Mouse (Mus musculus) CH12.LX (cell line): ENCODE measurements around the gene Mnd1. TPM values are rescaled to one million over a fixed set of nuclear protein-coding genes. Genes with fewer than 3 reads are reported as not detected.

ENCODE experiments used
- DNase-seq: peaks from one replicate; pipeline ENCODE4 v3.0.0-alpha.2; 2013; ENCODE audit errors: extremely low read depth
- H3K27ac ChIP-seq: 2 replicates; pipeline ENCODE4 v1.5.1; 2012; ENCODE audit warnings: low read depth, mild to moderate bottlenecking, control low read depth, moderate library complexity; ENCODE audit not compliant: insufficient read depth
- H3K27me3 ChIP-seq: replicated peaks from 2 replicates; pipeline ENCODE3; 2012; ENCODE audit warnings: inconsistent platforms
- H3K36me3 ChIP-seq, 2 experiments: replicated peaks in 1 of 2; 2 replicates each; pipeline versions ENCODE3 to v1.6.1; 2012; ENCODE audit warnings: inconsistent platforms in 1 of 2, low read length in 1 of 2, mild to moderate bottlenecking in 1 of 2, mixed read lengths in 1 of 2, moderate library complexity in 1 of 2; ENCODE audit not compliant: control insufficient read depth in 1 of 2, insufficient read depth in 1 of 2
- H3K4me1 ChIP-seq, 2 experiments: 2 replicates each; pipeline ENCODE4 v1.6.1; 2012; ENCODE audit warnings: inconsistent platforms in 1 of 2, moderate library complexity in 1 of 2; ENCODE audit not compliant: insufficient read depth in 2 of 2, control insufficient read depth in 1 of 2
- H3K4me2 ChIP-seq: 2 replicates; pipeline ENCODE4 v1.6.1; 2012; ENCODE audit warnings: low read depth, mild to moderate bottlenecking, control low read depth; ENCODE audit not compliant: poor library complexity, insufficient read depth, severe bottlenecking
- H3K4me3 ChIP-seq, 3 experiments: fragments of 150-350 bp in 1 of 3; sonication (generic) in 1 of 3; replicated peaks in 1 of 3; 2 replicates each; pipeline versions ENCODE3 to v1.5.1; 2011 to 2012; ENCODE audit warnings: low read depth in 2 of 3, low read length in 2 of 3, mild to moderate bottlenecking in 2 of 3, moderate library complexity in 2 of 3, control low read depth in 1 of 3, improper control_type of control experiment in 1 of 3, inconsistent platforms in 1 of 3, mixed read lengths in 1 of 3; ENCODE audit not compliant: poor library complexity in 1 of 3
- H3K79me2 ChIP-seq: replicated peaks from 2 replicates; pipeline ENCODE4 v1.6.1; 2012; ENCODE audit warnings: mild to moderate bottlenecking, moderate library complexity; ENCODE audit not compliant: control insufficient read depth, poor library complexity, insufficient read depth, severe bottlenecking; ENCODE audit errors: extremely low read depth
- H3K9ac ChIP-seq: 2 replicates; pipeline ENCODE4 v1.6.1; 2012; ENCODE audit warnings: low read depth, mild to moderate bottlenecking, control low read depth, moderate library complexity; ENCODE audit not compliant: insufficient read depth
- H3K9me3 ChIP-seq: replicated peaks from 2 replicates; pipeline ENCODE3; 2012; ENCODE audit warnings: low read length, inconsistent platforms, mixed read lengths
- CHD2 ChIP-seq: IDR thresholded peaks from 2 replicates; pipeline ENCODE4 v1.6.1; 2011; ENCODE audit warnings: low read length, improper control_type of control experiment
- CTCF ChIP-seq, 2 experiments: IDR thresholded peaks in 1 of 2; conservative IDR thresholded peaks in 1 of 2; 2 replicates each; pipeline ENCODE4 v1.5.1; 2011 to 2012; ENCODE audit warnings: low read depth in 2 of 2, low read length in 2 of 2, improper control_type of control experiment in 1 of 2, inconsistent platforms in 1 of 2, mild to moderate bottlenecking in 1 of 2, moderate library complexity in 1 of 2
- ELF1 ChIP-seq: IDR thresholded peaks from 2 replicates; pipeline ENCODE4 v1.6.1; 2014; ENCODE audit warnings: low read depth, mild to moderate bottlenecking, inconsistent platforms, low read length, improper control_type of control experiment
- ETS1 ChIP-seq: conservative IDR thresholded peaks from 2 replicates; pipeline ENCODE4 v1.6.1; 2012; ENCODE audit warnings: low read depth, mild to moderate bottlenecking, inconsistent platforms, low read length, improper control_type of control experiment, moderate library complexity
- GABPA ChIP-seq: IDR thresholded peaks from 2 replicates; pipeline ENCODE4 v1.6.1; 2012; ENCODE audit warnings: low read depth, low read length, improper control_type of control experiment, inconsistent platforms; ENCODE audit not compliant: insufficient replicate concordance
- HCFC1 ChIP-seq: IDR thresholded peaks from 2 replicates; pipeline ENCODE4 v1.6.1; 2012; ENCODE audit warnings: low read depth, mild to moderate bottlenecking, inconsistent platforms, low read length, improper control_type of control experiment
- JUN ChIP-seq: IDR thresholded peaks from 2 replicates; pipeline ENCODE4 v1.6.1; 2011; ENCODE audit warnings: low read depth, mild to moderate bottlenecking, low read length, improper control_type of control experiment, moderate library complexity; ENCODE audit not compliant: insufficient read depth
- JUND ChIP-seq: conservative IDR thresholded peaks from 2 replicates; pipeline ENCODE4 v1.6.1; 2011; ENCODE audit warnings: low read depth, low read length, improper control_type of control experiment
- KAT2A ChIP-seq: IDR thresholded peaks from 2 replicates; pipeline ENCODE4 v1.6.1; 2012; ENCODE audit warnings: low read length, improper control_type of control experiment, inconsistent platforms; ENCODE audit not compliant: insufficient replicate concordance
- MAFK ChIP-seq: IDR thresholded peaks from 2 replicates; pipeline ENCODE4 v1.6.1; 2011; ENCODE audit warnings: low read length, improper control_type of control experiment; ENCODE audit not compliant: insufficient replicate concordance
- MAZ ChIP-seq: IDR thresholded peaks from 2 replicates; pipeline ENCODE4 v1.6.1; 2012; ENCODE audit warnings: low read depth, mild to moderate bottlenecking, inconsistent platforms, low read length, improper control_type of control experiment, moderate library complexity
- MEF2A ChIP-seq: IDR thresholded peaks from 2 replicates; pipeline ENCODE4 v1.6.1; 2014; ENCODE audit warnings: low read depth, mild to moderate bottlenecking, inconsistent platforms, low read length, improper control_type of control experiment, borderline replicate concordance
- MXI1 ChIP-seq: IDR thresholded peaks from 2 replicates; pipeline ENCODE4 v1.6.1; 2011; ENCODE audit warnings: mild to moderate bottlenecking, low read depth, low read length, improper control_type of control experiment
- MYC ChIP-seq: IDR thresholded peaks from 2 replicates; pipeline ENCODE4 v1.6.1; 2011; ENCODE audit warnings: low read depth, mild to moderate bottlenecking, improper control_type of control experiment, low read length
- NELFE ChIP-seq: IDR thresholded peaks from 2 replicates; pipeline ENCODE4 v1.6.1; 2011; ENCODE audit warnings: low read depth, low read length, improper control_type of control experiment
- NRF1 ChIP-seq: IDR thresholded peaks from 2 replicates; pipeline ENCODE4 v1.6.1; 2014; ENCODE audit warnings: low read depth, mild to moderate bottlenecking, inconsistent platforms, low read length, improper control_type of control experiment, moderate library complexity
- POLR2AphosphoS2 ChIP-seq: IDR thresholded peaks from 2 replicates; pipeline ENCODE4 v1.6.1; 2011; ENCODE audit warnings: low read depth, low read length, improper control_type of control experiment
- SIN3A ChIP-seq: IDR thresholded peaks from 2 replicates; pipeline ENCODE4 v1.6.1; 2012; ENCODE audit warnings: low read length, improper control_type of control experiment, inconsistent platforms
- UBTF ChIP-seq: IDR thresholded peaks from 2 replicates; pipeline ENCODE4 v1.6.1; 2012; ENCODE audit warnings: low read depth, mild to moderate bottlenecking, inconsistent platforms, low read length, improper control_type of control experiment, moderate library complexity
- USF1 ChIP-seq: IDR thresholded peaks from 2 replicates; pipeline ENCODE4 v1.6.1; 2014; ENCODE audit warnings: low read depth, mild to moderate bottlenecking, inconsistent platforms, low read length, improper control_type of control experiment
- USF2 ChIP-seq: conservative IDR thresholded peaks from 2 replicates; pipeline ENCODE4 v1.6.1; 2011; ENCODE audit warnings: low read depth, low read length, improper control_type of control experiment
- ZC3H11A ChIP-seq: IDR thresholded peaks from 2 replicates; pipeline ENCODE4 v1.6.1; 2012; ENCODE audit warnings: low read depth, mild to moderate bottlenecking, inconsistent platforms, low read length, improper control_type of control experiment
- dilution Hi-C: fragments of 300-500 bp; cut with MboI; formaldehyde crosslinking; loops from 2 replicates; pipeline ENCODE4 v1.14.3; 2020; ENCODE audit warnings: low sequenced_read_pairs; ENCODE audit not compliant: extremely low pct_unique_long_range_greater_than_20kb, extremely low pct_ligation_motif_present
- in situ Hi-C: fragments of 300-500 bp; cut with MboI; formaldehyde crosslinking; loops from 3 replicates; pipeline ENCODE4 v1.14.3; 2019; ENCODE audit warnings: low sequenced_read_pairs, low pct_ligation_motif_present, low pct_unique_long_range_greater_than_20kb, mixed read lengths
- polyA plus RNA-seq: library from polyadenylated mRNA; unstranded; fragments of >175 nt; gene quantifications from 2 replicates; pipeline ENCODE4 v1.2.1, GENCODE M21; 2012; ENCODE audit warnings: low read depth; ENCODE audit not compliant: insufficient read length
- total RNA-seq, 2 experiments: library from RNA; depleted of rRNA; stranded (reverse); fragments of 300-350 nt in 1 of 2; fragments of >200 nt in 1 of 2; gene quantifications; 2 replicates each; pipeline ENCODE4 v1.2.3; 2012 to 2014

Mnd1 gene
- total and polyA plus RNA-seq, 3 experiments, result 14.2 to 23.1 (median 19.0) TPM

DNA sequence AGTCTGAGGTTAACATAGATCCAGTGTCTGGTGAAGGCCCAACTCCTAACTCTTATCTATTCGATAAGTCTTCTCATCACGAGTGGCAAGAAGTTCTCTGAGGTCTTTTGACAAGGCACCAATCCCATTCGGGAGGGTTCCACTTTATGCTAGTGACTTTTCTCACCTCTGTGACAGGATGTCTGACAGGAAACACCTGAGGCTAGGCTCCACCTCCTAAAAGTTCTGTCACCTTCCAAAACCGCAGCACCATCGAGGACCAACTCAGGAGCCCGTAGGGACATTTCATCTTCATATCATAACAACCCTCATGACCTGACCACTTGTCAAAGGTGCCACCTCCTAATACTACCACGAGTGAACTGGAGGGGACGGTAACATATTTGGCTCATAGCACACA, 109.4 kb downstream of the Mnd1 start:
- Histone ChIP-seq H3K9me3 (no peaks in the 10 kb centered on the region), H3K4me1 (peaks cover 3 to 22% of the 10 kb centered on the region in 2 experiments), H3K4me2 (no peak overlapping the region), H3K27ac (no peak overlapping the region), H3K27me3 (no peaks in the 10 kb centered on the region), H3K36me3 (no peaks in the 10 kb centered on the region), H3K79me2 (no peaks in the 10 kb centered on the region), H3K4me3 (no peak overlapping the region), H3K9ac (no peak overlapping the region)
- in situ Hi-C loops (no loop called here), dilution Hi-C loops (no loop called here)
- no peak for DNase-seq
- TF ChIP-seq JUND (no peak), MYC (no peak), ETS1 (no peak), MAZ (no peak)

DNA sequence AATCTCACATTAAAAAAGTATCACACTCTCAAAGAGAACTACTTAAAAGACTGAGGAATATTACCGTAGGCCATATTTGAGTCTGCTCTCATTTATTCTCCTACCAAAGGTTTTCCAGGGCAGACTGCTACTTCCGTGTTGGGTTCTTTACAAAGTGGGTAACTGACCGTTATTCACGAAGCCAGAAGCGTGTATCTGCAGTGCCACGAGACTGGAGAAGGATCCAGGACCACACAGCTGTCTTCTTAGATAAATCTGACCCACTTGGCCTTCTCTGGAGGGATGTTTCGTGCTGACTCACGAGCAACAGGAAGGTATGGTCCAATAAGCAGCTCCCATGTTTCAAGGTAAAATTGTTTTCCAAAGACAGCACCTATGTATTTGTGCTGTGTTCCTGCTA, 113.8 kb downstream of the Mnd1 start:
- in situ Hi-C loops, result no loop called here
- peaks cover 0 to 8% of the 10 kb centered on the region in 2 experiments for H3K36me3 ChIP-seq
- no peaks in the 10 kb centered on the region for H3K9me3 ChIP-seq
- TF ChIP-seq SIN3A (no peak), MAFK (no peak), KAT2A (no peak), ZC3H11A (no peak), JUN (no peak), NELFE (no peak), UBTF (no peak), NRF1 (no peak), CHD2 (no peak), GABPA (no peak), MAZ (no peak), MXI1 (no peak), HCFC1 (no peak), USF2 (no peak), MEF2A (no peak), JUND (no peak), CTCF (conservative IDR thresholded peaks at IDR 0.05 in 1 of 2, IDR thresholded peaks at IDR 0.05 in 1 of 2; ENCODE audit: low read depth in 2 of 2, low read length in 2 of 2) (no peak), ELF1 (no peak), USF1 (no peak), POLR2AphosphoS2 (no peak)
- H3K9ac ChIP-seq, result no peak overlapping the region
- H3K4me2 ChIP-seq, result no peak overlapping the region
- H3K27ac ChIP-seq, result no peak overlapping the region
- no peaks in the 10 kb centered on the region for H3K27me3 ChIP-seq
- no peak overlapping the region for H3K4me3 ChIP-seq
- dilution Hi-C loops, result no loop called here
- H3K4me1 ChIP-seq, result peaks cover 10 to 35% of the 10 kb centered on the region in 2 experiments
- DNase-seq, result no peak
- H3K79me2 ChIP-seq, result peaks cover 3% of the 10 kb centered on the region; the same call in 1 of the 2 replicates
